Mouse (Mus musculus): Measurements from ENCODE around the gene Nf2. TPM values are rescaled to one million over a fixed set of nuclear protein-coding genes. Genes with fewer than 3 reads are reported as not detected.

Nf2 gene
- polyA plus RNA-seq, 1 experiment from 2014 or later, result 58.2 TPM

Small RNA genes lying within 50 kb of the gene (microRNA-seq; reads per million reads assigned to microRNA genes)
- not detected for gene Mir6918

Other genes with a start within 250 kb of the Nf2 start
- gene Gm11032, start 229.5 kb downstream of the Nf2 start, polyA plus RNA-seq (2015; fragmentation: Nextera tagmentation; extraction: Ambion mirVana), result not detected in 2 replicates
- gene Ascc2, start 211.8 kb downstream of the Nf2 start, polyA plus RNA-seq (2015; fragmentation: Nextera tagmentation; extraction: Ambion mirVana), result 25.2 and 27.3 TPM in 2 replicates
- 599 and 621 TPM in 2 replicates for gene Uqcr10, start 145.2 kb downstream of the Nf2 start, polyA plus RNA-seq (2015; fragmentation: Nextera tagmentation; extraction: Ambion mirVana)
- gene Zmat5, start 144.9 kb downstream of the Nf2 start, polyA plus RNA-seq (2015; fragmentation: Nextera tagmentation; extraction: Ambion mirVana), result 83.1 and 84.4 TPM in 2 replicates
- gene Cabp7, start 102.8 kb downstream of the Nf2 start, polyA plus RNA-seq (2015; fragmentation: Nextera tagmentation; extraction: Ambion mirVana), result 0.59 and 0.87 TPM in 2 replicates
- 118 and 120 TPM in 2 replicates for gene Nipsnap1, start 24.4 kb upstream of the Nf2 start, polyA plus RNA-seq (2015; fragmentation: Nextera tagmentation; extraction: Ambion mirVana)
- 59.1 and 60.6 TPM in 2 replicates for gene Thoc5, start 45.8 kb upstream of the Nf2 start, polyA plus RNA-seq (2015; fragmentation: Nextera tagmentation; extraction: Ambion mirVana)
- 0.37 and 0.50 TPM in 2 replicates for gene Nefh, start 98.5 kb upstream of the Nf2 start, polyA plus RNA-seq (2015; fragmentation: Nextera tagmentation; extraction: Ambion mirVana)
- gene Ap1b1, start 137.3 kb upstream of the Nf2 start, polyA plus RNA-seq (2015; fragmentation: Nextera tagmentation; extraction: Ambion mirVana), result 61.7 and 73.0 TPM in 2 replicates
- 0.43 TPM in 1 of 2 replicates, not detected in the other for gene Rasl10a, start 208.6 kb upstream of the Nf2 start, polyA plus RNA-seq (2015; fragmentation: Nextera tagmentation; extraction: Ambion mirVana)
- 13.2 and 15.2 TPM in 2 replicates for gene Gas2l1, start 215.8 kb upstream of the Nf2 start, polyA plus RNA-seq (2015; fragmentation: Nextera tagmentation; extraction: Ambion mirVana)
- 25.8 and 26.3 TPM in 2 replicates for gene Rhbdd3, start 249.4 kb upstream of the Nf2 start, polyA plus RNA-seq (2015; fragmentation: Nextera tagmentation; extraction: Ambion mirVana)
- gene Ewsr1, start 249.7 kb upstream of the Nf2 start, polyA plus RNA-seq (2015; fragmentation: Nextera tagmentation; extraction: Ambion mirVana), result 808 and 853 TPM in 2 replicates

Measured in forebrain, embryonic 13.5 days (tissue).